Mouse (Mus musculus): ENCODE measurements around the gene Negr1. TPM values are rescaled to one million over a fixed set of nuclear protein-coding genes. Genes with fewer than 3 reads are reported as not detected.

The Negr1 gene
- polyA plus RNA-seq, 1 experiment from 2014 or later = 5.9 TPM

GRCm38 (mm10) chr3:156882129-156882528, 320.5 kb downstream of the Negr1 start:
- no peaks in the 10 kb centered on the region for H3K4me1 ChIP-seq (replicated peaks; ENCODE audit: insufficient read depth, low read length)
- no peaks in the 10 kb centered on the region for H3K9me3 ChIP-seq (replicated peaks; ENCODE audit: low read length)
- ATAC-seq (replicated peaks; ENCODE audit: low FRiP score, low read depth) = no peak
- H3K36me3 ChIP-seq (ENCODE audit: insufficient read depth, low read length) = no peaks in the 10 kb centered on the region
- no peak overlapping the region for H3K27ac ChIP-seq
- TF ChIP-seq CTCF (IDR thresholded peaks at IDR 0.05; ENCODE audit: low read depth) = no peak
- no peak for DNase-seq (ENCODE audit: low spot score)
- WGBS = 62% methylated on average over 3 of the region's 3 CpGs
- no peak overlapping the region for H3K4me2 ChIP-seq (ENCODE audit: low read length)
- H3K4me3 ChIP-seq (replicated peaks; ENCODE audit: low read depth, low read length) = no peak overlapping the region
- H3K9ac ChIP-seq (ENCODE audit: low read depth, low read length) = no peak overlapping the region
- H3K27me3 ChIP-seq (ENCODE audit: insufficient read depth, low read length) = no peaks in the 10 kb centered on the region

GRCm38 (mm10) chr3:156883873-156884272, 322.3 kb downstream of the Negr1 start:
- Histone ChIP-seq H3K27me3 (ENCODE audit: insufficient read depth, low read length) (no peaks in the 10 kb centered on the region), H3K9me3 (replicated peaks; ENCODE audit: low read length) (no peaks in the 10 kb centered on the region), H3K9ac (ENCODE audit: low read depth, low read length) (no peak overlapping the region), H3K27ac (no peak overlapping the region), H3K4me3 (replicated peaks; ENCODE audit: low read depth, low read length) (no peak overlapping the region), H3K36me3 (ENCODE audit: insufficient read depth, low read length) (no peaks in the 10 kb centered on the region), H3K4me1 (replicated peaks; ENCODE audit: insufficient read depth, low read length) (no peaks in the 10 kb centered on the region), H3K4me2 (ENCODE audit: low read length) (no peak overlapping the region)
- WGBS = 89% methylated on average over 1 of the region's 1 CpGs
- DNase-seq (ENCODE audit: low spot score) = no peak
- peak; percentile 59 for ATAC-seq (replicated peaks; ENCODE audit: low FRiP score, low read depth)
- no peak for TF ChIP-seq CTCF (IDR thresholded peaks at IDR 0.05; ENCODE audit: low read depth)

DNA sequence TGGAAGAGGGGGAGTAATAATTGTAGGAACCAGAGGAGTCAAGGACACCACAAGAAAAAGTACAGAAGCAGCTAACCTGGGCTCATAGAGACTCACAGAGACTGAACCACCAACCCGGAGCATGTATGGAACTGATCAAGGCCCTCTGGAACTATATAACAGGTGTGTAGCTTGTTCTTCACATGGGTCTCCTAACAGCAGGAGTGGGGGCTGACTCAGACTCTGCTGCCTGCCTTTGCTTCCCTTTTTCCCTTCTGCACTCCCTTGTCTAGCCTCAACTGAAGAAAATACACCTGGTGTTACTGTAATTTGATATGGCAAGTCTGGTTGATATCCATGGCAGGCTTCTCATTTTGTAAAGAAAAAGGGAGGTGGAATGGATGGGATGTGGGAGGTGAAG, 324.1 kb downstream of the Negr1 start:
- no peak overlapping the region for H3K4me3 ChIP-seq (replicated peaks; ENCODE audit: low read depth, low read length)
- no peaks in the 10 kb centered on the region for H3K9me3 ChIP-seq (replicated peaks; ENCODE audit: low read length)
- ATAC-seq (replicated peaks; ENCODE audit: low FRiP score, low read depth) (no peak), DNase-seq (ENCODE audit: low spot score) (no peak)
- no peak overlapping the region for H3K27ac ChIP-seq
- no peak overlapping the region for H3K4me2 ChIP-seq (ENCODE audit: low read length)
- no peaks in the 10 kb centered on the region for H3K4me1 ChIP-seq (replicated peaks; ENCODE audit: insufficient read depth, low read length)
- no peaks in the 10 kb centered on the region for H3K27me3 ChIP-seq (ENCODE audit: insufficient read depth, low read length)
- 70% methylated on average over 1 of the region's 1 CpGs for WGBS
- TF ChIP-seq CTCF (IDR thresholded peaks at IDR 0.05; ENCODE audit: low read depth) = no peak
- H3K9ac ChIP-seq (ENCODE audit: low read depth, low read length) = no peak overlapping the region
- H3K36me3 ChIP-seq (ENCODE audit: insufficient read depth, low read length) = no peaks in the 10 kb centered on the region

DNA sequence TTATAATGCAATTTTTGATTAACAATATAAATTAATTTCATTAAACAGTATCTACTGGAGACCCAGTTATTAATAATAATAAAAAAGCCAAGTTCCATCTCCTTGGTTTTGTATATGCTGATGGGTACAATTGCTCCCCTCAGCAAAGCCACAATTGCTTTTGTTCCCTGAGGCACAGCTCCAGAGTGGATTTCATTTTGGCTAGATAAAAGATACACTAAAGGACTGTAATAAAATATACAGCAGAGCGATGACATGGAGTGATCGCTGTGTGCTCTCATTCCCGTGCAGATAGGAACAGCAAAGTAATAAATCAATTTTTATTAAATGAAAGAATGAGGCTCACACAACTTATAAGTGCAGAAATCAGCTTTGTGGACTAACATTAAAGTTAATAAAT, 325.3 kb downstream of the Negr1 start:
- DNase-seq (ENCODE audit: low spot score) = no peak
- Histone ChIP-seq H3K4me2 (ENCODE audit: low read length) (no peak overlapping the region), H3K27ac (no peak overlapping the region), H3K4me3 (replicated peaks; ENCODE audit: low read depth, low read length) (no peak overlapping the region), H3K36me3 (ENCODE audit: insufficient read depth, low read length) (no peaks in the 10 kb centered on the region), H3K27me3 (ENCODE audit: insufficient read depth, low read length) (no peaks in the 10 kb centered on the region), H3K9ac (ENCODE audit: low read depth, low read length) (no peak overlapping the region), H3K4me1 (replicated peaks; ENCODE audit: insufficient read depth, low read length) (no peaks in the 10 kb centered on the region), H3K9me3 (replicated peaks; ENCODE audit: low read length) (no peaks in the 10 kb centered on the region)
- no peak for TF ChIP-seq CTCF (IDR thresholded peaks at IDR 0.05; ENCODE audit: low read depth)
- 62% methylated on average over 3 of the region's 3 CpGs for WGBS
- no peak for ATAC-seq (replicated peaks; ENCODE audit: low FRiP score, low read depth)

DNA sequence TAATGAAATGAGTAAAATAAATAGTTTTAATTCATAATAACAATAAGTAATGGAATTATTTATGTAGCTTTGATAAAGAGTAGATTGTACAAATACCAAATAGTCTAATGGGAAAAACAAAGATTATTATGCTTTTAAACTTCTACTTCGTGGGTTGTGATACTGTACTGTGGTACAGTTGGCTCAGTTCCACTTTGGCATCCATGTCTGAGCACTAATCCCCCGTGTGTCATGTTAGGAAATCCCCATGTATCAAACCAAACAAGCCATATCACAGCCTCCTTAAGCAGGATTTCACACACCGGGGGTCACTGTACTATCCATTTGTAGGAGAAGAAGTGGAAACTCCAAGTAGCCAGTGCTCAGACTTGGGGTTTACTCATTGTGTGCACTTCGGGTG, 329.4 kb downstream of the Negr1 start:
- TF ChIP-seq CTCF (IDR thresholded peaks at IDR 0.05; ENCODE audit: low read depth) = no peak
- Histone ChIP-seq H3K9me3 (replicated peaks; ENCODE audit: low read length) (no peaks in the 10 kb centered on the region), H3K36me3 (ENCODE audit: insufficient read depth, low read length) (no peaks in the 10 kb centered on the region), H3K27ac (no peak overlapping the region), H3K9ac (ENCODE audit: low read depth, low read length) (no peak overlapping the region), H3K4me2 (ENCODE audit: low read length) (no peak overlapping the region), H3K27me3 (ENCODE audit: insufficient read depth, low read length) (no peaks in the 10 kb centered on the region), H3K4me1 (replicated peaks; ENCODE audit: insufficient read depth, low read length) (no peaks in the 10 kb centered on the region), H3K4me3 (replicated peaks; ENCODE audit: low read depth, low read length) (no peak overlapping the region)
- 79% methylated on average over 4 of the region's 4 CpGs for WGBS
- DNase-seq (ENCODE audit: low spot score) = no peak
- no peak for ATAC-seq (replicated peaks; ENCODE audit: low FRiP score, low read depth)

DNA sequence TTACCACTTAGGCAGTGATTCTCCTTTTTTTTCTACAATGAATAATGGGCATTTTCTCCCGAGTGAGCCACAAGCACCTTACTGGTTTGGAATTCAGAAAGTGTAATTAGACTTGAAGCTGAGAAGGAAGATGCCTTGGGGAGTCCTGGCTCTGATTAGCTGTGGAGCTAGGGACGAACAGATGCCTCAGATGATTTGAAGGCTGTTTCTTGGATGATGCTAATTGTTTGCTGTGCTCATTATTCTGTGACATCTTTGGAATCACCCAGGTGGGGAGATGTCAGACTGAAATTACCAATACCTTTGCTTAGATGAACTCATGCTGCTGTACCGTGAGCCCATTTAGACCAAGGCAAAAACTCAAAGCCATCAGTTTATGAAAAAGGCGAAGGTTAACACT, 333.7 kb downstream of the Negr1 start:
- H3K27me3 ChIP-seq (ENCODE audit: insufficient read depth, low read length) = no peaks in the 10 kb centered on the region
- ATAC-seq (replicated peaks; ENCODE audit: low FRiP score, low read depth) (no peak), DNase-seq (ENCODE audit: low spot score) (no peak)
- WGBS = 73% methylated on average over 4 of the region's 4 CpGs
- no peak overlapping the region for H3K4me2 ChIP-seq (ENCODE audit: low read length)
- no peak overlapping the region for H3K9ac ChIP-seq (ENCODE audit: low read depth, low read length)
- H3K4me1 ChIP-seq (replicated peaks; ENCODE audit: insufficient read depth, low read length) = no peaks in the 10 kb centered on the region
- H3K27ac ChIP-seq = no peak overlapping the region
- no peak for TF ChIP-seq CTCF (IDR thresholded peaks at IDR 0.05; ENCODE audit: low read depth)
- no peaks in the 10 kb centered on the region for H3K9me3 ChIP-seq (replicated peaks; ENCODE audit: low read length)
- no peaks in the 10 kb centered on the region for H3K36me3 ChIP-seq (ENCODE audit: insufficient read depth, low read length)
- no peak overlapping the region for H3K4me3 ChIP-seq (replicated peaks; ENCODE audit: low read depth, low read length)

DNA sequence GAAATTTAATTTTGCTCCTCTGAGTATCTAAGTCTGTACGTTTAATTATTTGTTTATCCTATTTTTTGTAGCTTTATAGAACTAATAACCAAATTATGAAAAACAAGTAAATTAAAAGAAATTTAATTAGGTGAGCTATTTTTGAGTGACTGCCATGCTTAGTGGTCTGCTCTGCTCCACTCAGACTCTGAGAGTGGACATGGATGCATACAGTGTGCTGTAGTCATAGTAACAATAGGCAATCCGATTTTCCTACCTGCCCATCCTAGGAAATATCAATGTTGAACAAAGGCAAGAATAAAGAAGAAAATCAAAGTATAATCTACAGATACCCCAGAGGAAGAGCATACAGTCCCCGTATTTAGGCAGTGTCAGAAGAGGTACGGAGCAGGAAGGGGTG, 334.5 kb downstream of the Negr1 start:
- H3K36me3 ChIP-seq (ENCODE audit: insufficient read depth, low read length) = no peaks in the 10 kb centered on the region
- no peak overlapping the region for H3K4me2 ChIP-seq (ENCODE audit: low read length)
- DNase-seq (ENCODE audit: low spot score) = no peak
- H3K27me3 ChIP-seq (ENCODE audit: insufficient read depth, low read length) = no peaks in the 10 kb centered on the region
- H3K9ac ChIP-seq (ENCODE audit: low read depth, low read length) = no peak overlapping the region
- no peak for ATAC-seq (replicated peaks; ENCODE audit: low FRiP score, low read depth)
- no peak overlapping the region for H3K4me3 ChIP-seq (replicated peaks; ENCODE audit: low read depth, low read length)
- TF ChIP-seq CTCF (IDR thresholded peaks at IDR 0.05; ENCODE audit: low read depth) = no peak
- 86% methylated on average over 4 of the region's 4 CpGs for WGBS
- H3K27ac ChIP-seq = no peak overlapping the region
- H3K9me3 ChIP-seq (replicated peaks; ENCODE audit: low read length) = no peaks in the 10 kb centered on the region
- H3K4me1 ChIP-seq (replicated peaks; ENCODE audit: insufficient read depth, low read length) = no peaks in the 10 kb centered on the region
